Mouse (Mus musculus): ENCODE measurements around the gene Pgls. TPM values are rescaled to one million over a fixed set of nuclear protein-coding genes. Genes with fewer than 3 reads are reported as not detected.

The Pgls gene
- polyA plus RNA-seq, 1 experiment from 2014 or later, result 90.7 TPM

- Histone ChIP-seq H3K36me3 (replicated peaks) (no peaks in the 10 kb centered on the region), H3K4me2 (peak overlapping the region; percentile 73), H3K4me1 (replicated peaks) (peaks cover 31% of the 10 kb centered on the region), H3K9me3 (replicated peaks) (no peaks in the 10 kb centered on the region), H3K4me3 (replicated peaks) (peak overlapping the region; percentile 57), H3K27me3 (peaks cover 50% of the 10 kb centered on the region), H3K27ac (replicated peaks) (0 out of 2 replicates have a peak overlapping the region, but pooled peaks have one; percentile 29), H3K9ac (peak overlapping the region; percentile 30; the same call in 1 of the 2 replicates)
- ATAC-seq (ENCODE audit: insufficient read depth), result peak; percentile 71
- 4% methylated on average over 51 of the region's 51 CpGs for WGBS (ENCODE audit: insufficient replicate concordance)
Measured at GRCm38 (mm10) chr8:71569366-71570290, 22.3 kb upstream of the Pgls start.

- H3K4me2 ChIP-seq, result peak overlapping the region; percentile 73
- H3K27me3 ChIP-seq, result peaks cover 50% of the 10 kb centered on the region
- H3K4me3 ChIP-seq (replicated peaks), result peak overlapping the region; percentile 57
- H3K27ac ChIP-seq (replicated peaks), result no peak overlapping the region
- peak; percentile 74 for ATAC-seq (ENCODE audit: insufficient read depth)
- H3K36me3 ChIP-seq (replicated peaks), result no peaks in the 10 kb centered on the region
- peaks cover 31% of the 10 kb centered on the region for H3K4me1 ChIP-seq (replicated peaks)
- H3K9ac ChIP-seq, result peak overlapping the region; percentile 40
- H3K9me3 ChIP-seq (replicated peaks), result no peaks in the 10 kb centered on the region
- WGBS (ENCODE audit: insufficient replicate concordance), result under 1% methylated on average over 41 of the region's 41 CpGs
Measured at GRCm38 (mm10) chr8:71570291-71570954, 21.6 kb upstream of the Pgls start.

- H3K9ac ChIP-seq, result no peak overlapping the region
- 67% methylated on average over 2 of the region's 2 CpGs for whole genome bisulfite sequencing (ENCODE audit: insufficient replicate concordance)
- H3K27ac ChIP-seq (replicated peaks), result no peak overlapping the region
- no peak overlapping the region for H3K4me3 ChIP-seq (replicated peaks)
- peaks cover 31% of the 10 kb centered on the region for H3K4me1 ChIP-seq (replicated peaks)
- no peak overlapping the region for H3K4me2 ChIP-seq
- no peaks in the 10 kb centered on the region for H3K36me3 ChIP-seq (replicated peaks)
- H3K27me3 ChIP-seq, result peaks cover 43% of the 10 kb centered on the region
- no peaks in the 10 kb centered on the region for H3K9me3 ChIP-seq (replicated peaks)
- ATAC-seq (ENCODE audit: insufficient read depth), result no peak
Measured at GRCm38 (mm10) chr8:71572077-71572476, 19.9 kb upstream of the Pgls start.

- Histone ChIP-seq H3K36me3 (replicated peaks) (no peaks in the 10 kb centered on the region), H3K4me3 (replicated peaks) (no peak overlapping the region), H3K4me2 (no peak overlapping the region), H3K9me3 (replicated peaks) (no peaks in the 10 kb centered on the region), H3K27me3 (peaks cover 34% of the 10 kb centered on the region), H3K4me1 (replicated peaks) (peaks cover 31% of the 10 kb centered on the region), H3K9ac (no peak overlapping the region), H3K27ac (replicated peaks) (no peak overlapping the region)
- 70% methylated on average over 9 of the region's 9 CpGs for WGBS (ENCODE audit: insufficient replicate concordance)
- no peak for ATAC-seq (ENCODE audit: insufficient read depth)
Measured at GRCm38 (mm10) chr8:71572847-71573633, 18.9 kb upstream of the Pgls start.

GRCm38 (mm10) chr8:71574426-71574825 lies 17.6 kb upstream of the Pgls start:
- Histone ChIP-seq H3K9ac (no peak overlapping the region), H3K27ac (replicated peaks) (no peak overlapping the region), H3K36me3 (replicated peaks) (no peaks in the 10 kb centered on the region), H3K27me3 (peaks cover 20% of the 10 kb centered on the region), H3K4me1 (replicated peaks) (peaks cover 19% of the 10 kb centered on the region), H3K9me3 (replicated peaks) (no peaks in the 10 kb centered on the region), H3K4me2 (no peak overlapping the region), H3K4me3 (replicated peaks) (no peak overlapping the region)
- no peak for ATAC-seq (ENCODE audit: insufficient read depth)
- WGBS (ENCODE audit: insufficient replicate concordance), result 62% methylated on average over 7 of the region's 7 CpGs

- no peak overlapping the region for H3K4me2 ChIP-seq
- H3K27me3 ChIP-seq, result peaks cover 14% of the 10 kb centered on the region
- no peaks in the 10 kb centered on the region for H3K9me3 ChIP-seq (replicated peaks)
- 33% methylated on average over 1 of the region's 1 CpGs for WGBS (ENCODE audit: insufficient replicate concordance)
- ATAC-seq (ENCODE audit: insufficient read depth), result no peak
- H3K4me1 ChIP-seq (replicated peaks), result peaks cover 13% of the 10 kb centered on the region
- H3K36me3 ChIP-seq (replicated peaks), result no peaks in the 10 kb centered on the region
- H3K4me3 ChIP-seq (replicated peaks), result no peak overlapping the region
- H3K9ac ChIP-seq, result no peak overlapping the region
- no peak overlapping the region for H3K27ac ChIP-seq (replicated peaks)
Measured at GRCm38 (mm10) chr8:71575020-71575419, 17.0 kb upstream of the Pgls start.

GRCm38 (mm10) chr8:71577856-71578387 lies 14.1 kb upstream of the Pgls start:
- H3K4me2 ChIP-seq, result no peak overlapping the region
- H3K4me1 ChIP-seq (replicated peaks), result no peaks in the 10 kb centered on the region
- H3K9me3 ChIP-seq (replicated peaks), result no peaks in the 10 kb centered on the region
- H3K27ac ChIP-seq (replicated peaks), result no peak overlapping the region
- no peaks in the 10 kb centered on the region for H3K27me3 ChIP-seq
- H3K4me3 ChIP-seq (replicated peaks), result no peak overlapping the region
- no peak for ATAC-seq (ENCODE audit: insufficient read depth)
- 36% methylated on average over 4 of the region's 4 CpGs for WGBS (ENCODE audit: insufficient replicate concordance)
- no peaks in the 10 kb centered on the region for H3K36me3 ChIP-seq (replicated peaks)
- H3K9ac ChIP-seq, result no peak overlapping the region

GRCm38 (mm10) chr8:71579009-71579408 lies 13.0 kb upstream of the Pgls start:
- Histone ChIP-seq H3K27ac (replicated peaks) (no peak overlapping the region), H3K36me3 (replicated peaks) (no peaks in the 10 kb centered on the region), H3K4me2 (no peak overlapping the region), H3K4me3 (replicated peaks) (no peak overlapping the region), H3K9ac (no peak overlapping the region), H3K27me3 (no peaks in the 10 kb centered on the region), H3K9me3 (replicated peaks) (no peaks in the 10 kb centered on the region), H3K4me1 (replicated peaks) (no peaks in the 10 kb centered on the region)
- WGBS (ENCODE audit: insufficient replicate concordance), result 50% methylated on average over 1 of the region's 1 CpGs
- ATAC-seq (ENCODE audit: insufficient read depth), result no peak

GRCm38 (mm10) chr8:71579476-71579875 lies 12.5 kb upstream of the Pgls start:
- Histone ChIP-seq H3K4me1 (replicated peaks) (no peaks in the 10 kb centered on the region), H3K9ac (no peak overlapping the region), H3K9me3 (replicated peaks) (no peaks in the 10 kb centered on the region), H3K4me3 (replicated peaks) (no peak overlapping the region), H3K36me3 (replicated peaks) (no peaks in the 10 kb centered on the region), H3K27ac (replicated peaks) (no peak overlapping the region), H3K4me2 (no peak overlapping the region), H3K27me3 (no peaks in the 10 kb centered on the region)
- 78% methylated on average over 14 of the region's 14 CpGs for WGBS (ENCODE audit: insufficient replicate concordance)
- no peak for ATAC-seq (ENCODE audit: insufficient read depth)

- WGBS (ENCODE audit: insufficient replicate concordance), result 69% methylated on average over 9 of the region's 9 CpGs
- Histone ChIP-seq H3K27ac (replicated peaks) (no peak overlapping the region), H3K4me3 (replicated peaks) (no peak overlapping the region), H3K4me2 (no peak overlapping the region), H3K4me1 (replicated peaks) (no peaks in the 10 kb centered on the region), H3K27me3 (no peaks in the 10 kb centered on the region), H3K36me3 (replicated peaks) (no peaks in the 10 kb centered on the region), H3K9me3 (replicated peaks) (no peaks in the 10 kb centered on the region), H3K9ac (no peak overlapping the region)
- no peak for ATAC-seq (ENCODE audit: insufficient read depth)
Measured at GRCm38 (mm10) chr8:71580201-71580600, 11.8 kb upstream of the Pgls start.
